Mouse (Mus musculus): Measurements from ENCODE around the gene Scaf4. TPM values are rescaled to one million over a fixed set of nuclear protein-coding genes. Genes with fewer than 3 reads are reported as not detected.

Gene Scaf4
- polyA plus RNA-seq, 1 experiment from 2014 or later = 25.6 TPM

GRCm38 (mm10) chr16:90180975-90181374 is 103.3 kb downstream of the Scaf4 start:
- Histone ChIP-seq H3K4me2 (ENCODE audit: low read length) (no peak overlapping the region), H3K9ac (replicated peaks; ENCODE audit: low read depth, low read length) (no peak overlapping the region), H3K4me3 (replicated peaks; ENCODE audit: low read length) (no peak overlapping the region), H3K4me1 (replicated peaks; ENCODE audit: control insufficient read depth, insufficient read depth, low read length) (peaks cover 11% of the 10 kb centered on the region), H3K9me3 (ENCODE audit: control insufficient read depth, low read length) (no peaks in the 10 kb centered on the region), H3K27me3 (replicated peaks; ENCODE audit: control insufficient read depth, insufficient read depth, low read length) (no peaks in the 10 kb centered on the region), H3K27ac (ENCODE audit: low read length) (no peak overlapping the region), H3K36me3 (ENCODE audit: control insufficient read depth, insufficient read depth) (no peaks in the 10 kb centered on the region)
- 87% methylated on average over 6 of the region's 6 CpGs for WGBS
- no peak for ATAC-seq

- peaks cover 11% of the 10 kb centered on the region for H3K4me1 ChIP-seq (replicated peaks; ENCODE audit: control insufficient read depth, insufficient read depth, low read length)
- H3K36me3 ChIP-seq (ENCODE audit: control insufficient read depth, insufficient read depth) = no peaks in the 10 kb centered on the region
- no peaks in the 10 kb centered on the region for H3K9me3 ChIP-seq (ENCODE audit: control insufficient read depth, low read length)
- no peak overlapping the region for H3K4me2 ChIP-seq (ENCODE audit: low read length)
- H3K27ac ChIP-seq (ENCODE audit: low read length) = no peak overlapping the region
- ATAC-seq = no peak
- H3K27me3 ChIP-seq (replicated peaks; ENCODE audit: control insufficient read depth, insufficient read depth, low read length) = no peaks in the 10 kb centered on the region
- H3K9ac ChIP-seq (replicated peaks; ENCODE audit: low read depth, low read length) = no peak overlapping the region
- WGBS = 87% methylated on average over 5 of the region's 5 CpGs
- H3K4me3 ChIP-seq (replicated peaks; ENCODE audit: low read length) = no peak overlapping the region
These were observed 104.4 kb downstream of the Scaf4 start for GRCm38 (mm10) chr16:90179892-90180291.

GRCm38 (mm10) chr16:90178404-90178803 is 105.9 kb downstream of the Scaf4 start:
- no peak overlapping the region for H3K27ac ChIP-seq (ENCODE audit: low read length)
- WGBS = 92% methylated on average over 3 of the region's 3 CpGs
- no peaks in the 10 kb centered on the region for H3K36me3 ChIP-seq (ENCODE audit: control insufficient read depth, insufficient read depth)
- H3K4me3 ChIP-seq (replicated peaks; ENCODE audit: low read length) = no peak overlapping the region
- no peak overlapping the region for H3K9ac ChIP-seq (replicated peaks; ENCODE audit: low read depth, low read length)
- no peaks in the 10 kb centered on the region for H3K9me3 ChIP-seq (ENCODE audit: control insufficient read depth, low read length)
- no peaks in the 10 kb centered on the region for H3K27me3 ChIP-seq (replicated peaks; ENCODE audit: control insufficient read depth, insufficient read depth, low read length)
- ATAC-seq = no peak
- peaks cover 11% of the 10 kb centered on the region for H3K4me1 ChIP-seq (replicated peaks; ENCODE audit: control insufficient read depth, insufficient read depth, low read length)
- H3K4me2 ChIP-seq (ENCODE audit: low read length) = no peak overlapping the region

- no peak overlapping the region for H3K4me3 ChIP-seq (replicated peaks; ENCODE audit: low read length)
- H3K9me3 ChIP-seq (ENCODE audit: control insufficient read depth, low read length) = no peaks in the 10 kb centered on the region
- no peak overlapping the region for H3K27ac ChIP-seq (ENCODE audit: low read length)
- H3K4me1 ChIP-seq (replicated peaks; ENCODE audit: control insufficient read depth, insufficient read depth, low read length) = peaks cover 11% of the 10 kb centered on the region
- no peaks in the 10 kb centered on the region for H3K36me3 ChIP-seq (ENCODE audit: control insufficient read depth, insufficient read depth)
- 81% methylated on average over 8 of the region's 8 CpGs for WGBS
- H3K27me3 ChIP-seq (replicated peaks; ENCODE audit: control insufficient read depth, insufficient read depth, low read length) = no peaks in the 10 kb centered on the region
- ATAC-seq = no peak
- H3K4me2 ChIP-seq (ENCODE audit: low read length) = no peak overlapping the region
- H3K9ac ChIP-seq (replicated peaks; ENCODE audit: low read depth, low read length) = no peak overlapping the region
These were observed 106.9 kb downstream of the Scaf4 start for GRCm38 (mm10) chr16:90177425-90177824.

GRCm38 (mm10) chr16:90176472-90176871 is 107.8 kb downstream of the Scaf4 start:
- no peaks in the 10 kb centered on the region for H3K36me3 ChIP-seq (ENCODE audit: control insufficient read depth, insufficient read depth)
- WGBS = 18% methylated on average over 10 of the region's 10 CpGs
- no peaks in the 10 kb centered on the region for H3K27me3 ChIP-seq (replicated peaks; ENCODE audit: control insufficient read depth, insufficient read depth, low read length)
- H3K9me3 ChIP-seq (ENCODE audit: control insufficient read depth, low read length) = no peaks in the 10 kb centered on the region
- peaks cover 11% of the 10 kb centered on the region for H3K4me1 ChIP-seq (replicated peaks; ENCODE audit: control insufficient read depth, insufficient read depth, low read length)
- H3K9ac ChIP-seq (replicated peaks; ENCODE audit: low read depth, low read length) = no peak overlapping the region
- peak; percentile 88 for ATAC-seq
- H3K4me3 ChIP-seq (replicated peaks; ENCODE audit: low read length) = no peak overlapping the region
- H3K27ac ChIP-seq (ENCODE audit: low read length) = peak overlapping the region; percentile 11
- H3K4me2 ChIP-seq (ENCODE audit: low read length) = peak overlapping the region; percentile 16

Other genes starting within 250 kb of the Scaf4 start
- 29.5 and 32.1 TPM in 2 replicates for gene Tiam1, start 140.7 kb downstream of the Scaf4 start, polyA plus RNA-seq (2015; fragmentation: Nextera tagmentation; extraction: Ambion mirVana)
- 782 and 855 TPM in 2 replicates for gene Sod1, start 63.7 kb downstream of the Scaf4 start, polyA plus RNA-seq (2015; fragmentation: Nextera tagmentation; extraction: Ambion mirVana)
- gene Hunk, start 101.5 kb upstream of the Scaf4 start, polyA plus RNA-seq (2015; fragmentation: Nextera tagmentation; extraction: Ambion mirVana) = 11.2 and 11.5 TPM in 2 replicates

Measured in forebrain, embryonic 16.5 days (tissue).